Mouse (Mus musculus) adrenal gland, adult 8-10 months (tissue): ENCODE data around the gene Synpo2. TPM values are rescaled to one million over a fixed set of nuclear protein-coding genes. Genes with fewer than 3 reads are reported as not detected.
"Not testable (repeated sequence)": the region's sequence is repeated elsewhere in the genome, so short reads cannot be mapped to it uniquely, and the experiment has no call there.

Experiments used
- DNase-seq: peaks from one replicate; pipeline ENCODE4 v3.0.0; 2022
- total RNA-seq, 4 experiments: library from RNA; stranded (reverse); gene quantifications; 2 replicates each; pipeline ENCODE4 v1.2.4; 2022

Gene Synpo2
- total RNA-seq, 4 experiments from 2014 or later: 13.8 to 31.8 (median 20.3) TPM

- DNase-seq: peak; percentile 31
These were observed 107.2 kb downstream of the Synpo2 start for GRCm38 (mm10) chr3:123128781-123129180.

- no peak for DNase-seq
These were observed 107.9 kb downstream of the Synpo2 start for GRCm38 (mm10) chr3:123128091-123128490.

- DNase-seq: not testable (repeated sequence)
These were observed 109.2 kb downstream of the Synpo2 start for GRCm38 (mm10) chr3:123126741-123127140.

GRCm38 (mm10) chr3:123123817-123124216 is 112.1 kb downstream of the Synpo2 start:
- no peak for DNase-seq

GRCm38 (mm10) chr3:123122151-123123030 is 113.6 kb downstream of the Synpo2 start:
- DNase-seq: no peak

- no peak for DNase-seq
These were observed 119.0 kb downstream of the Synpo2 start for GRCm38 (mm10) chr3:123116903-123117302.

GRCm38 (mm10) chr3:123115770-123116527 is 120.0 kb downstream of the Synpo2 start:
- no peak for DNase-seq

- no peak for DNase-seq
These were observed 121.8 kb downstream of the Synpo2 start for GRCm38 (mm10) chr3:123114001-123114635.

- no peak for DNase-seq
These were observed 123.2 kb downstream of the Synpo2 start for GRCm38 (mm10) chr3:123112781-123113180.

- DNase-seq: no peak
These were observed 124.8 kb downstream of the Synpo2 start for GRCm38 (mm10) chr3:123111071-123111711.

- no peak for DNase-seq
These were observed 128.0 kb downstream of the Synpo2 start for GRCm38 (mm10) chr3:123107830-123108549.

- DNase-seq: no peak
These were observed 131.6 kb downstream of the Synpo2 start for GRCm38 (mm10) chr3:123104325-123104724.

GRCm38 (mm10) chr3:123103151-123103860 is 132.6 kb downstream of the Synpo2 start:
- DNase-seq: peak; percentile 66

- no peak for DNase-seq
These were observed 134.2 kb downstream of the Synpo2 start for GRCm38 (mm10) chr3:123101761-123102160.

- no peak for DNase-seq
These were observed 140.8 kb downstream of the Synpo2 start for GRCm38 (mm10) chr3:123095111-123095510.

GRCm38 (mm10) chr3:123093640-123094361 is 142.1 kb downstream of the Synpo2 start:
- DNase-seq: no peak

GRCm38 (mm10) chr3:123092913-123093639 is 142.9 kb downstream of the Synpo2 start:
- no peak for DNase-seq

- peak; percentile 83 for DNase-seq
These were observed 143.5 kb downstream of the Synpo2 start for GRCm38 (mm10) chr3:123092442-123092841.

GRCm38 (mm10) chr3:123089297-123090020 is 146.5 kb downstream of the Synpo2 start:
- no peak for DNase-seq
